Mouse (Mus musculus): Measurements from ENCODE around the gene Rnf224.

DNA sequence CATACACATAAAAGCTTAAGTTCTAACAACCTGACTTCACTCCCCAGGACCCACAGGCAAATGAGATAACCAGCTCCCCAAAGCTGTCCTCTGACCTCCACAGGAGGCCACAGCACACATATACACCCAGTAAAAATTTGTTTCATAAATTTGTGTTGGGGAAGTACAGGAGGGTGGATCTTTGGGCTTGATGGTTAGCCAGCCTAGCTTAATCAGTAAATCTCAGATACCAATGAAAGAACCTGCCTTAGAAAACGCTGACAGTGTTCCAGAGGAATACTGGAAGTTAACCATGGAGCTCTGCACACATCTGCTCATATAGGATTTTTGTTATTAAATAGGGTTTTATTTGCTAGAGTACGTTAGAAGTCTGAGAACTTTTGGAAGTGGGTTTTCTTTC is 18.9 kb downstream of the Rnf224 start:
- TF ChIP-seq POLR2A (IDR thresholded peaks at IDR 0.05; ENCODE audit: insufficient read depth, low read depth, low read length) (no peak), CTCF (IDR thresholded peaks at IDR 0.05) (no peak)

Data from heart, adult 2 months (tissue).